Mouse (Mus musculus): ENCODE measurements around the gene Tead2.

DNA sequence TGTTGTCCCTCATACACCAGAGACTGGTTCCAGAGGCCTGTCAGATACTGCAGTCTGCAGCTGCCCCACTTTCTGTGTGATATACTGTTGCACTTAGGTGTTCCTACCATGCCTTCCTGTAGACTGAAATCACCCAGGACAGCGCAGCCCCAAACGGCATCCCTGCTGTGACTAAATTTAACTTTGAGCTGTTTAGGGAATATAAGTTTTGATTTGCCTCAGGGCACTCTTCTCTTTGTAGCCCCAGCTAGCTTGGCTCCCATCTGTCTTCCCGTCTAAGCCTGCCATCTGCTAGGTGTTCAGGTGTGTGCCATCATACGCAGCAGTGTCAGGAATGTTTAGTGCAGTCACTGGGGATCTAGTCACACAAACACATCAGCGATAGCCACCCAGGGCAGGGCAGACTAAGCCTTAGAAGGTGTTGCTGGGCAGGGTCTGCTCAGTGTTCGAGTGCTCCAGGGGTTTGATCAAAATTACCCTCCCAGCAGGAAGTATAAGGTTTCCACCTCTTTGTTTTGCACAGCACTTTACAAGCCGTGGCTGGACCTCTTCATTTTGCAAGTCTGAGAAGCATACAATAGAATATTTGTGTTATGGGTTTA, 47.6 kb downstream of the Tead2 start:
- no peak for TF ChIP-seq CTCF (IDR thresholded peaks at IDR 0.05; ENCODE audit: insufficient read depth, low read length)
- TF ChIP-seq POLR2A (IDR thresholded peaks at IDR 0.05; ENCODE audit: borderline replicate concordance, extremely low read depth, low read depth, low read length), result no peak

Data from lung, adult 2 months (tissue).